Mouse (Mus musculus) small intestine, adult 2 months (tissue): ENCODE measurements around the gene Ankrd50. TPM values are rescaled to one million over a fixed set of nuclear protein-coding genes. Genes with fewer than 3 reads are reported as not detected.

ENCODE experiments used
- H3K27ac ChIP-seq: fragments of 200-500 bp; 2 replicates; pipeline ENCODE4 v1.5.1; 2012; ENCODE audit warnings: low read depth, low read length, control low read depth, inconsistent platforms; ENCODE audit not compliant: insufficient read depth
- H3K27me3 ChIP-seq: fragments of 200-500 bp; 2 replicates; pipeline ENCODE4 v1.6.1; 2012; ENCODE audit warnings: mild to moderate bottlenecking, moderate library complexity, low read length, inconsistent platforms; ENCODE audit not compliant: control insufficient read depth, insufficient read depth
- H3K36me3 ChIP-seq: fragments of 200-500 bp; 2 replicates; pipeline ENCODE4 v1.6.1; 2012; ENCODE audit warnings: mild to moderate bottlenecking, low read length, control low read depth, inconsistent platforms; ENCODE audit not compliant: control insufficient read depth, insufficient read depth
- H3K4me1 ChIP-seq: fragments of 200-500 bp; 2 replicates; pipeline ENCODE4 v1.6.1; 2012; ENCODE audit warnings: low read length, inconsistent platforms, mixed read lengths; ENCODE audit not compliant: control insufficient read depth, insufficient read depth, insufficient read length
- H3K4me3 ChIP-seq: fragments of 200-500 bp; 2 replicates; pipeline ENCODE4 v1.5.1; 2012; ENCODE audit warnings: low read depth, mild to moderate bottlenecking, control low read depth, inconsistent platforms, low read length, moderate library complexity
- CTCF ChIP-seq: fragments of 200-500 bp; IDR thresholded peaks from 2 replicates; pipeline ENCODE4 v1.5.1; 2012; ENCODE audit warnings: low read depth, mild to moderate bottlenecking, control low read depth, inconsistent platforms, low read length, moderate library complexity, mixed read lengths; ENCODE audit not compliant: insufficient replicate concordance, insufficient read length; ENCODE audit errors: extremely low read depth
- POLR2A ChIP-seq: fragments of 200-500 bp; IDR thresholded peaks from 2 replicates; pipeline ENCODE4 v1.6.1; 2012; ENCODE audit warnings: low read depth, mild to moderate bottlenecking, control low read depth, inconsistent platforms, low read length, moderate library complexity
- WGBS: fragments of 180-500 bp; shearing (Covaris S2); methylation state at CpG from one replicate; pipeline ENCODE4 v1.1.7; 2018; 5-methylcytosine and 5-hydroxymethylcytosine counted together
- polyA plus RNA-seq: library from polyadenylated mRNA; depleted of rRNA; stranded (reverse); fragments of >200 nt; gene quantifications from 2 replicates; pipeline ENCODE4 v1.2.3, GENCODE M21; 2012

Gene Ankrd50
- polyA plus RNA-seq, 1 experiment: 17.5 TPM

DNA sequence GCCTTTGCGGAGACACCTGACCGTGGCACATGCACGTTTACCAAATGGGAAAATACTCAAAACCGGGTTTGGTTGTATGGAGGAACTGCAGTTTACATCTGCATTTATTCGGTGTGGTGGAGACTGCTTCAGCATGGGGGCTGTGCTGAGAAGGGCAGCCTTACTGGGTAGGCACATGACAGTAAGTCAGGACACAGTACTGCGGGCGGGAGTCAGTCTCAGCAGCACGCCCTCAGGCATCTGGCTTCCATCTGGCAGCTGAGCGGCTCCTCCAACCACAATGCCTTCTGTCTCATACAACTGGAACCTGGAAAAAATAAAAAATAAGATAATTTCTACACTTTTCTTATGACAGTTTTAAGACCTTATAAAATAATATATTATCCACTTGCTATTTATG is 32.4 kb downstream of the Ankrd50 start:
- Histone ChIP-seq H3K27ac (no peak overlapping the region), H3K36me3 (peaks cover 54% of the 10 kb centered on the region), H3K4me1 (no peaks in the 10 kb centered on the region), H3K4me3 (no peak overlapping the region), H3K27me3 (no peaks in the 10 kb centered on the region)
- 97% methylated on average over 9 of the region's 9 CpGs for WGBS
- TF ChIP-seq CTCF (no peak), POLR2A (no peak)

DNA sequence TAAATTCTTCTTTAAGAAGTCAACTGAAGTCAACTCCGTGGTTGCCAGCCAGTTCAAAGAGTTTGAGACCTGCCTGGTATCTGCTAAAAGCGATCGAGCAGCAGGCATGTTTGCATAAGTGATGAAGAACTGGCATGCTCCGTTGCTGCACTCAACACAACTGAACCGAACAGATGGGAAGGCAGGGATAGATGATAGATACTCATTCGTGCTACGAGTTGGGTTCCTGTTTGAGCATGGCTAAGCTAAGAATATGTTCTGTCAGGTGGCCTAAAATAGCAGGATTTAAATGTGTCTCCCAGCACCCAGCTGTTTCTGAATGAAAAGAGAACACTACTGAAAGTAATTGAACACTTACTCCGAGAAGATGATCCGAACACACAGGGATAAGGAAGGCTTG is 38.1 kb downstream of the Ankrd50 start:
- Histone ChIP-seq H3K4me1 (no peaks in the 10 kb centered on the region), H3K27ac (no peak overlapping the region), H3K36me3 (peaks cover 9% of the 10 kb centered on the region), H3K27me3 (no peaks in the 10 kb centered on the region), H3K4me3 (no peak overlapping the region)
- WGBS: 86% methylated on average over 9 of the region's 9 CpGs
- TF ChIP-seq POLR2A: no peak
- no peak for TF ChIP-seq CTCF

DNA sequence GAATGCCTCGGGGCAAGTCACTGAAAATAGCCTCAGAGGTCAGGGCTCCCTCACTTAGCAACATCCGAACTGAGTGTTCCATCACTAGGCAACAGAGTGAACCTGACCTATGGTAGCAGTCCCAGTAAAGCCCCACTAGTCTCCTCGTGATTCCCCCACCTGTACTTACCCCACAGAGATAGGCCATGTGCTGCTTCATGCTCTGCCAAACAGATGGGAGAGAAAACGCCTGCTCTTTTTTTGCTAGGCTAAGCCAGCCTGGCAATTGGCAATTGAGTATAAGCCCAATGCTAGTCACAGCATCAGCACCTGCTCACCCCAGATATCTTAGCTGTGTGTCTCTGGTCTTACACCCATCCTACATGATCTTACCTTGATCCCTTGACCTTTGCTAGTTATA is 40.8 kb downstream of the Ankrd50 start:
- H3K36me3 ChIP-seq: no peaks in the 10 kb centered on the region
- H3K27me3 ChIP-seq: no peaks in the 10 kb centered on the region
- H3K4me1 ChIP-seq: no peaks in the 10 kb centered on the region
- H3K4me3 ChIP-seq: no peak overlapping the region
- H3K27ac ChIP-seq: no peak overlapping the region
- TF ChIP-seq POLR2A (no peak), CTCF (no peak)
- WGBS: 59% methylated on average over 4 of the region's 4 CpGs

DNA sequence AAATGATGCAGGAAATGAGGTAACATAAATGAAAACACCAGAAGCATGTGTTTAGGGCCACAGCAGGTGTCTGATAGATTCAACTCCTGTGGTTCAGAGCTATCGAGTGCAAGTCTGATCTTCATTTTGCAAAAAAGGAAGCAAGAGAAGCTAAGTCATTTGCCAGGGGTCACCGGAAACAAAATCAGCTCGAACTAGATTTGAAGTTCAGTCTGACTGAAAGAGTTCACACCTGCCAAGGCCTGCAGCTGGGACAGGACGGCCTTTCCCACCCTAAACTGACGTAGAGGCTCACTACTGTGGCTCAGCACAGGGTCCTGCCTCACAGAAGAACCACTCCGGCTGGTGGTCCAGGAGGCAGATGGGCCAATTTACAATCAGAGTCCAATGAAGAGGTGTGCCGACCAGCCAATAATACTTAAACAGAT is 44.1 kb downstream of the Ankrd50 start:
- Histone ChIP-seq H3K4me1 (no peaks in the 10 kb centered on the region), H3K4me3 (no peak overlapping the region), H3K27ac (no peak overlapping the region), H3K27me3 (no peaks in the 10 kb centered on the region), H3K36me3 (no peaks in the 10 kb centered on the region)
- WGBS: 76% methylated on average over 7 of the region's 7 CpGs
- no peak for TF ChIP-seq POLR2A
- TF ChIP-seq CTCF: no peak

DNA sequence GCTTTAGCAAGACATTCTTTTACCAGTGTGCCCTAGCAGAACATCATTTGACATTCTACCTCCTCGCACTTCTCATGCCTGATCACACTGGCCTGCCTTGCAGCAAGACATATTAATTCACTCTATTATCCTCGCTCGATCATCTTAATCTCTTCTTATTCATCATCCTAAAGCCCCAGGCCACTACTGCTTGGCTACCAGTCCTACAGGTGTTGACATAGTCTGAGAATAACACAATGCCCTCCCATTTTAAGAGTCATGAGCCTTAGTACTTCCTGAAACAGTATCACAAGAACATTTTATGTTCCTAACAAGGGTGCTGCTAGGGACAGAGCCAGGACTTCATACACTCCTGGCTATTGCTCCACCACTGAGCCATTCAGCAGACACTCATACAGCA is 48.0 kb downstream of the Ankrd50 start:
- 91% methylated on average over 3 of the region's 3 CpGs for WGBS
- Histone ChIP-seq H3K36me3 (no peaks in the 10 kb centered on the region), H3K27me3 (no peaks in the 10 kb centered on the region), H3K27ac (no peak overlapping the region), H3K4me3 (no peak overlapping the region), H3K4me1 (no peaks in the 10 kb centered on the region)
- TF ChIP-seq POLR2A: no peak
- no peak for TF ChIP-seq CTCF

DNA sequence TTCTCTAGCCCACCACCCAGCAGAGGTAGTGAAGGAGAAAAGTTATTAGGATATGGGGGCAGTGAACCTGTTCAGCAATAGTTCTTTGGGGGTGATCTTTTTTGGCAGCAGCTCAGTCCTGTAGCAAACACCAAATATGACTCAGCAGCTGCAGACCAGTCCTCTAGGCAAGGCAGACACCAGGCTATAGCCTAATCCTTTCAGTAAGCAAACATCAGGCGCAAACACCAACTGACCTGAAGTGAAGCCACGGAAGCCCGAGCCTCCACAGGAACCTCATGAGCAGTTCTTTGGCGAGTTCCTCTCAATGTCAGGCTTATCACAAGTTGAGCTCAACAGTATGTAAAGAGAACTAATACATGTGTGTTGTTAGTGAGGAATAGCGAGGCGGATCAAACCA is 48.8 kb downstream of the Ankrd50 start:
- WGBS: 72% methylated on average over 6 of the region's 6 CpGs
- Histone ChIP-seq H3K4me1 (no peaks in the 10 kb centered on the region), H3K27me3 (no peaks in the 10 kb centered on the region), H3K27ac (no peak overlapping the region), H3K36me3 (no peaks in the 10 kb centered on the region), H3K4me3 (no peak overlapping the region)
- TF ChIP-seq CTCF (no peak), POLR2A (no peak)

DNA sequence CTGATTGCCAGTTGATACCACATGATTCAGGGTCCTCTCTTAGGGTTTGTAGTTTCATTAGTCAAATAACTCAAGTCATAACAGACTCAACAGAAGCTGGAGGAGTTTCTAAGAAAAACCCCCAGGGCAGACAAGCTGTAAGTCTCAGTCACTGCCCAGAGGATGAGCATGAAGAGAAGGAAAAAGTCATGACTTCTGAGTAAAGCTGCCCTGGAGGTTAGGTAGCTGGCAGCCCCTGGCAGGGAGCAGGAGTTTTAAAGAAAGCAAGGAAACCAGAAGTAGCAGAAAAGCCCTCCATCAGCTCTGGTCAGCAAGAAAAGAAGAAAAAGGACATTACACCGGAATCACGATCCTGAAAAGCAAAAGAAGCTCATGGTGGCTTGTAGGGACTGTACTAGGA is 50.2 kb downstream of the Ankrd50 start:
- no peak overlapping the region for H3K4me3 ChIP-seq
- no peaks in the 10 kb centered on the region for H3K36me3 ChIP-seq
- WGBS: 94% methylated on average over 2 of the region's 2 CpGs
- no peaks in the 10 kb centered on the region for H3K4me1 ChIP-seq
- no peak overlapping the region for H3K27ac ChIP-seq
- no peaks in the 10 kb centered on the region for H3K27me3 ChIP-seq
- TF ChIP-seq POLR2A (no peak), CTCF (no peak)

DNA sequence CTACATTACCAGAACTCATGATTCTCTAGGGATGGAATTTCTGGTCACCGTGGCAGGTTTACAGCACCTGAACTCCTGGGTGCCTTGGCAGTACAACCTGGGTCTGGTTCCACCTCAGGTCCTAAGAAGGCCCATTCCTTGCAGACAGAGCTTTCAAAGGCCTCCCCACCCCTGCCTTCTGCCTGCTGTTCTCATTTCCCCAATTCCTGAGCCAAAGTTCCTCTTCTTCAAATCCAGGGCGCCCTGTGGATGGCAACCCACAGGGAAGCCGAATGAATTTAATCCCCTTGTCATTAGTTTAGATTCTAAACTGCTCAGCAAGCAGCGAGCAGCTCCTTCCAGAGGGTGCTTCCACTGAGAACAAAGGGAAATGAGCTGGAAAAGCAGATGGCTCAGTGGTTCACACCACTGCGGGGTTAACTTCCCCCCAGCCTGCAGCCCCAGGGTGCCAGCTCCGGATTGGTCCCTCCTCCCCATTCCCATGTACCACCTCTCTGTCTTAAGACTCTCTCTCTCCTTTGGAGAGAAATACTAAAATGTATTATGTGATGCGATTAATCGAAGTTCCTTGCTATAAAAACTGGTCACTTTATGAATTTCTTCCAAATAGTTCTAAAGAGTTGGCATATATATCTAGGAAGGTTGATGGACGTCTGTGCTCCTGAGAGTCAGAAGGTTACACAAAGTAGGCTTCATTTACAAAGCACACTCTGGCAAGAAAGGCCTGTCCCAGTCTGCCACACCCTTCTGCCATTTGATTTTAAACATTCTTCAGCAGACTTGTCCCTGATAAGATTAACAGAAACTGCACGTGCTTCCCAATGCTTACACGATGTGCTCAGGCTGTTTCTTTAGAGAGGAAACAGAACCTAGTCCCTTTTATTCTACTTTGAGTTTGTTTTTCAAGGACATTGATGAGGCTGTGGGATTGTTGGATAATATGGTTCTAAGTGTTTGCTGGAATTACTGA is 50.9 kb downstream of the Ankrd50 start:
- H3K27me3 ChIP-seq: no peaks in the 10 kb centered on the region
- no peak for TF ChIP-seq POLR2A
- TF ChIP-seq CTCF: no peak
- no peak overlapping the region for H3K27ac ChIP-seq
- no peaks in the 10 kb centered on the region for H3K36me3 ChIP-seq
- no peaks in the 10 kb centered on the region for H3K4me1 ChIP-seq
- no peak overlapping the region for H3K4me3 ChIP-seq
- 41% methylated on average over 11 of the region's 11 CpGs for WGBS
